Mouse (Mus musculus) MEL (cell line): ENCODE data around the gene Pigyl.

Source experiments
- CTCF ChIP-seq, 3 experiments: IDR thresholded peaks in 2 of 3; conservative IDR thresholded peaks in 1 of 3; 2 replicates each; pipeline ENCODE4 v1.5.1; 2011 to 2012; ENCODE audit warnings: low read length in 3 of 3, low read depth in 2 of 3, mild to moderate bottlenecking in 2 of 3, improper control_type of control experiment in 1 of 3, inconsistent platforms in 1 of 3, mixed read lengths in 1 of 3, moderate library complexity in 1 of 3; ENCODE audit not compliant: control insufficient read depth in 1 of 3, insufficient read depth in 1 of 3, poor library complexity in 1 of 3, severe bottlenecking in 1 of 3
- HCFC1 ChIP-seq: IDR thresholded peaks from 2 replicates; pipeline ENCODE4 v1.6.1; 2012; ENCODE audit warnings: low read depth, mild to moderate bottlenecking, inconsistent platforms, low read length, improper control_type of control experiment, moderate library complexity
- MAZ ChIP-seq: IDR thresholded peaks from 2 replicates; pipeline ENCODE4 v1.6.1; 2012; ENCODE audit warnings: low read depth, mild to moderate bottlenecking, inconsistent platforms, low read length, improper control_type of control experiment

GRCm38 (mm10) chr9:22116740-22117426 lies 39.8 kb upstream of the Pigyl start, which contains the start of gene Elof1:
- TF ChIP-seq MAZ (peak; percentile 35; the same call in 1 of the 2 replicates), HCFC1 (peak; percentile 95), CTCF (IDR thresholded peaks at IDR 0.05 in 2 of 3, conservative IDR thresholded peaks at IDR 0.05 in 1 of 3; ENCODE audit: control insufficient read depth in 1 of 3, insufficient read depth in 1 of 3, low read depth in 2 of 3, low read length in 3 of 3, poor library complexity in 1 of 3, severe bottlenecking in 1 of 3) (no peak)
